Mouse (Mus musculus) small intestine, adult 2 months (tissue): ENCODE results near the gene Pappa2. TPM values are rescaled to one million over a fixed set of nuclear protein-coding genes. Genes with fewer than 3 reads are reported as not detected.

Experiments used
- H3K27ac ChIP-seq: fragments of 200-500 bp; 2 replicates; pipeline ENCODE4 v1.5.1; 2012; ENCODE audit warnings: low read depth, low read length, control low read depth, inconsistent platforms; ENCODE audit not compliant: insufficient read depth
- H3K27me3 ChIP-seq: fragments of 200-500 bp; 2 replicates; pipeline ENCODE4 v1.6.1; 2012; ENCODE audit warnings: mild to moderate bottlenecking, moderate library complexity, low read length, inconsistent platforms; ENCODE audit not compliant: control insufficient read depth, insufficient read depth
- H3K36me3 ChIP-seq: fragments of 200-500 bp; 2 replicates; pipeline ENCODE4 v1.6.1; 2012; ENCODE audit warnings: mild to moderate bottlenecking, low read length, control low read depth, inconsistent platforms; ENCODE audit not compliant: control insufficient read depth, insufficient read depth
- H3K4me1 ChIP-seq: fragments of 200-500 bp; 2 replicates; pipeline ENCODE4 v1.6.1; 2012; ENCODE audit warnings: low read length, inconsistent platforms, mixed read lengths; ENCODE audit not compliant: control insufficient read depth, insufficient read depth, insufficient read length
- H3K4me3 ChIP-seq: fragments of 200-500 bp; 2 replicates; pipeline ENCODE4 v1.5.1; 2012; ENCODE audit warnings: low read depth, mild to moderate bottlenecking, control low read depth, inconsistent platforms, low read length, moderate library complexity
- CTCF ChIP-seq: fragments of 200-500 bp; IDR thresholded peaks from 2 replicates; pipeline ENCODE4 v1.5.1; 2012; ENCODE audit warnings: low read depth, mild to moderate bottlenecking, control low read depth, inconsistent platforms, low read length, moderate library complexity, mixed read lengths; ENCODE audit not compliant: insufficient replicate concordance, insufficient read length; ENCODE audit errors: extremely low read depth
- POLR2A ChIP-seq: fragments of 200-500 bp; IDR thresholded peaks from 2 replicates; pipeline ENCODE4 v1.6.1; 2012; ENCODE audit warnings: low read depth, mild to moderate bottlenecking, control low read depth, inconsistent platforms, low read length, moderate library complexity
- WGBS: fragments of 180-500 bp; shearing (Covaris S2); methylation state at CpG from one replicate; pipeline ENCODE4 v1.1.7; 2018; 5-methylcytosine and 5-hydroxymethylcytosine counted together
- polyA plus RNA-seq: library from polyadenylated mRNA; depleted of rRNA; stranded (reverse); fragments of >200 nt; gene quantifications from 2 replicates; pipeline ENCODE4 v1.2.3, GENCODE M21; 2012

The Pappa2 gene
- polyA plus RNA-seq, 1 experiment, result 0.09 TPM

DNA sequence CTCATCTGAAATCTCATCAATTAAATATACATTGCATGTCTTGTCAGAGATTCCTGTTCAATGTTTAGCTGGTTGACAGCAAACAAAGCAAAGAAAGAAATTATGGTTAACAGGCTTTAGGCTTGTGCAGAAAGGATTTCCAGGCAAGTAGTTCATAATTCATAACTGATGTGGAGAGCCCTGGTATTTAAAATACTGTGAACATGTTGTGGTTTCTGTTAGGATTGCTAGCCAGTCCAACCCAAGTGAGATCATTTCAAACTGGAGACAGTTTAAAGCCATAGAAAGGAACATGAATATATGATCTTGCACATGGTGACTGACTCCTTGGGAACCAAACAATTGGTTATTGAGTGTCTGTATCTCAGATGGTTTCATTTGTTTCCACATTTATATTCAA is 152.4 kb downstream of the Pappa2 start:
- H3K27ac ChIP-seq, result no peak overlapping the region
- no peak for TF ChIP-seq POLR2A
- TF ChIP-seq CTCF, result no peak
- H3K4me3 ChIP-seq, result no peak overlapping the region
- no peaks in the 10 kb centered on the region for H3K4me1 ChIP-seq
- H3K27me3 ChIP-seq, result no peaks in the 10 kb centered on the region
- H3K36me3 ChIP-seq, result no peaks in the 10 kb centered on the region

DNA sequence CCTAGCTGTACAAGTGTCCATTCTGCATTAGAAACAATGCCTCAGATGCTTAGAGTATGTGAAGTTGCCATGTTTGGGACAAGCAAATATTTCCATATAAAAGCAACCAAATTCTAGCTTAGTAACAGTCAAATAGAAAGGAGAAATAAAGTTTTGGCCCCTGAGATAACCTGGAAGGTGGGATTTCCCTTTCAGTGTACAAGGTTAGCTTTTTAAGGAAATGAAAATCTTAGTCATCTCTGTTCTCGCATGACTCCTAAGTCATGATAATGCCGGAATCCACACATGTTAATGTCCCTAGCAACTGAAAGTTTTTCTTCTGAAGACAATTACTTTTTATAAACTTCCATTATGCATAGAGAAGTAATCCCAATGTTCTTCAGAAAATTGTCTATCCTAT is 160.6 kb downstream of the Pappa2 start:
- H3K27ac ChIP-seq, result no peak overlapping the region
- no peak overlapping the region for H3K4me3 ChIP-seq
- no peaks in the 10 kb centered on the region for H3K4me1 ChIP-seq
- no peak for TF ChIP-seq POLR2A
- TF ChIP-seq CTCF, result no peak
- WGBS, result 92% methylated on average over 2 of the region's 2 CpGs
- H3K27me3 ChIP-seq, result no peaks in the 10 kb centered on the region
- H3K36me3 ChIP-seq, result no peaks in the 10 kb centered on the region

DNA sequence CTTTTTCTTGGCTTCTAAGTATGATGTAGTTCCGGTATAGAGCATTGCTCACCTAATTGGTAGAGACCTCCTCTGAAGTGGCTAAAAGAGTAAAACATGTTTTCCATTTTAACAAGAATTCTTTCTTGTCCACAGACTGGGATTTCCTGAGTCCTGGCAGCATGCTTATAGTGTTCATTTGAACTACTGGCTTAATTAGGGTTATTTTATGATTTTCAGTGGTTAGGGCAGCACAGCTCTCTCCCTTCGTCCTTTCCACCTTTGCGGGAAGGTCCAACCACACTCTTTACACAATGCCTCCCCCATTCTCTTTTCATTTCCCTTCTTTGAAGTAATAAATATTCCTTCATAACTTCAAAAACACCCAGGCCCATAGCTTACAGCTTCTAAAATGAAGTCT is 163.8 kb downstream of the Pappa2 start:
- Histone ChIP-seq H3K27ac (no peak overlapping the region), H3K4me1 (no peaks in the 10 kb centered on the region), H3K4me3 (no peak overlapping the region), H3K36me3 (no peaks in the 10 kb centered on the region), H3K27me3 (no peaks in the 10 kb centered on the region)
- TF ChIP-seq CTCF (no peak), POLR2A (no peak)
- 93% methylated on average over 3 of the region's 3 CpGs for WGBS

DNA sequence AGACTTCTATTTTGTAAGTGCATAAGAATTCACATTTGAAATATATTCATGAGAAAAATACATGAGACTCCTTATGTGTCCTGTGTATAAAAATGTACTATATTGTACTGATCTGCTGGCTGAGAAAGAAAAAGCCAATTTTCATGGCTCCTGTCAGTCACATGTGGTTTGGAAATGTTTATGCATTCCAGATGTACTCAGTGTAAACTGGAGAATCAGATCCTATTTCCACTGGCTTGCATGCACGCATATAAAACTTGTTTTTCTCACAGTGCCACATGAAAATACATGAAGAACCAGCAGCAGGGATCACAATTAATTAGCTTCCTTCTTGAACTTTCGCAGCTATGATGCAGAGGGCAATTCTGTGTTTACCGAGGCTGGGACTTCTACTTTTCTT is 168.4 kb downstream of the Pappa2 start:
- no peak for TF ChIP-seq POLR2A
- TF ChIP-seq CTCF, result no peak
- Histone ChIP-seq H3K36me3 (no peaks in the 10 kb centered on the region), H3K27me3 (no peaks in the 10 kb centered on the region), H3K27ac (no peak overlapping the region), H3K4me1 (no peaks in the 10 kb centered on the region), H3K4me3 (no peak overlapping the region)
- 68% methylated on average over 3 of the region's 3 CpGs for WGBS

DNA sequence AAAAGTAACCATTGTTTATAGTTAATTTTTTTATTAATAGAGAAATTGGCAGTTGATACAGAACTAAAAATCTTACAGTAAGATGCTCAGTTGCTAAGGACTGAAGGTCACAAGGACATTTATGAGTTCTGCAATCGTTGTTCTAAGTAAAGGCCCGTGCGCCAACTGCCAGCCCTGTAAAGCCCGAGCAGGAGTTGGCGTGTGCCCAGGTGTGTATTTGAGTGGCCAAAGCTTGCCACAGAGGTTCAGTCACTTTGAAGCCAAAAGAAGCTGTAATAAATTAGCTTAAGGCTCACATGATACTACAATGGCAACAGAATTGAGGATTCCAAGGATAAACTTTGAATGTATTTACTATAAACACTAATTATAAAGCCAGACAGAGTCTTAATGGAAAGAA is 204.8 kb downstream of the Pappa2 start:
- TF ChIP-seq CTCF (no peak), POLR2A (no peak)
- WGBS, result 87% methylated on average over 5 of the region's 5 CpGs
- Histone ChIP-seq H3K4me3 (no peak overlapping the region), H3K36me3 (no peaks in the 10 kb centered on the region), H3K27ac (no peak overlapping the region), H3K4me1 (no peaks in the 10 kb centered on the region), H3K27me3 (no peaks in the 10 kb centered on the region)

DNA sequence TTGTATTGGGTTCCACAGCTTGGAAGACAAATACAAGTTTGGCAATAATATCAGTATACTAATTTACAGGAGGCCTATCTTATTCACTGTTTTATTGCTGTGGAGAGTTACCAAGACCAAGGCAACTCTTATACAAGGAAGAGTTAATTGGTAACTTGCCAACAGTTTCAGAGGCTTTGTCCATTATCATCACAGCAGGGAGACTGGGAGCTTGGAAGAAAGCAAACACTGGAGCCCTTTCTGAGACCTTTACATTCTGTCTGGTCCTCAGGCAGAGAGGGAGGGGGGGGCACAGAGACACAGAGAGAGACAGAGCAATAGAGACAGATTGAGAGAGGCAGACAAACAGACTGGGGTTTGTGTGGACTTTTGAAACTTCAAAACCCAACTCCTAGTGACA is 207.2 kb downstream of the Pappa2 start:
- Histone ChIP-seq H3K27me3 (no peaks in the 10 kb centered on the region), H3K4me1 (no peaks in the 10 kb centered on the region), H3K27ac (no peak overlapping the region), H3K4me3 (no peak overlapping the region), H3K36me3 (no peaks in the 10 kb centered on the region)
- TF ChIP-seq CTCF (no peak), POLR2A (no peak)

DNA sequence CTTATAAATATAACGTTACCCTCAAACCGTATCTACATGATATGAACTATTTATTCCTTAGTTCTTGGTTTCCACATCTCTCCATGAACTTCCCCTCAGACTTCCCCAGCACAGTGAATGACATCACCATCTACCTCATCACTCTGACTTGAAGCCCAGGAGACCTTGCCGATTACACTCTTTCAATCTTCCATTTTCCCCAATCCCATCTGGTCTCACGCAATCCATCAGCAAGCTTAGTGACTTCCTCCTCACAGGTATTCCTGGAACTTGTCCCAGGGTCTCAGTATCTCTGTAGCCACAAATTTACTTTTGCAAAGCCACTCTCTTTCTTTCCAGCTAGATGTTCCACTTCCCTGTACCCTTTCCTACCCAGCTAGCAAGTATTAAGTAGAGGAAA is 209.5 kb downstream of the Pappa2 start:
- H3K36me3 ChIP-seq, result no peaks in the 10 kb centered on the region
- no peak for TF ChIP-seq CTCF
- TF ChIP-seq POLR2A, result no peak
- no peak overlapping the region for H3K4me3 ChIP-seq
- no peaks in the 10 kb centered on the region for H3K4me1 ChIP-seq
- no peak overlapping the region for H3K27ac ChIP-seq
- H3K27me3 ChIP-seq, result no peaks in the 10 kb centered on the region
- WGBS, result 91% methylated on average over 4 of the region's 4 CpGs
